Mouse (Mus musculus): Measurements from ENCODE around the gene Ssx9.
A peak's percentile ranks its signal among the peaks of the same experiment; 100 is the strongest.
"Not testable (repeated sequence)": the region's sequence is repeated elsewhere in the genome, so short reads cannot be mapped to it uniquely, and the experiment has no call there.

The Ssx9 gene

GRCm38 (mm10) chrX:8748132-8748531, at the start of gene Ssx9:
TSS of gene Ssx9 (plus strand) at chrX:8748432.
- DNase-seq: not testable (repeated sequence)

DNA sequence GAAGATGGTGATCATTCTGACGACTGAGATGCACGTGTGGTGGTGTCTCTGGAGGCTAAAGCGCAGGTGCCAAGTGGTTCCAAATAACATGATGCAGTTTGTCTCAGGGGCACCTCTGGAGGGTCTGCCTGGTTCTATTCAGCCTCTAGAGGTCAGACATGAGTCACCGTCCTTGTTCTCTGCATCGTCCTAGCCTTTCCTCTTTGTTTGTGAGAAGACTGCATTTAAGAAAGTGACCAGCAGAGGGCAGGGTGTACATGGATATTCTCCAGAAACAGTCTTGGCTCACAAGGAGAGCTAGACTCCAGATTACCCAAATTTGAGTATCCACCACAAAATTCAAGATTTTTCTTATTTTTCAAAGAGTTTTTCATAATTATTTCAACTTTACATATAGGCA, 15.3 kb upstream of the Ssx9 start:
- peak; percentile 41 for DNase-seq

GRCm38 (mm10) chrX:8803391-8803790, 55.2 kb downstream of the Ssx9 start, which contains the start of gene Ssxb5:
TSS of gene Ssxb5 (plus strand) at chrX:8803691.
- DNase-seq: not testable (repeated sequence)

All from lung, postnatal 36 days (tissue).